Mouse (Mus musculus): ENCODE measurements at regions not wholly inside any gene's neighbourhood (a gene's known extent, or its start where the extent isn't known, plus 50 kb on each side); places are given as distances from the start of the nearest gene placed in this dataset.

DNA sequence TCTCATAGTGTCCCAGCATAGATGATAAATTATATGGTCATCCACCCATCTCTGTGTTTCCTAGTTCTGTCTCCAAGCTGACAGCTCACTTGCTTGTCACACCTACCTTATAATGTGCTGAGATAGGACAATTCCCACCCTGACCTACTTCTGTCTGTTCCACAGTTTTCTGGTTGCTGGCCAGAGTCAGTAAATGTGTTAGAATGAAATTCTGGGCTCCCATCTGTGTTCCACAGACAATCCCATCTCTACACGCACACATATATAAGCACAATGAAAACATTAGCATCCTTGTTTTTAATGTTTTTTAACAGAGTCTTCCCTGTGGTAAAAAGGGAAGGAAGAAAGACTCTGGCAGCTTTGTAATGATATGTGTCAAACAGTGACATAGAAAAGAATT is 165.5 kb upstream of the Plxna2 start:
- no peaks in the 10 kb centered on the region; the same call in 1 of the 2 replicates for H3K4me1 ChIP-seq (ENCODE audit: control insufficient read depth, insufficient read depth, low read length)
- no peak for TF ChIP-seq POLR2A (IDR thresholded peaks at IDR 0.05; ENCODE audit: extremely low read depth, insufficient read depth, low read length)
- TF ChIP-seq CTCF (IDR thresholded peaks at IDR 0.05; ENCODE audit: extremely low read depth, insufficient read depth, low read length): no peak
- no peak overlapping the region for H3K4me3 ChIP-seq (ENCODE audit: insufficient read depth, low read length)
- no peak overlapping the region for H3K27ac ChIP-seq (ENCODE audit: insufficient read depth, low read length)

DNA sequence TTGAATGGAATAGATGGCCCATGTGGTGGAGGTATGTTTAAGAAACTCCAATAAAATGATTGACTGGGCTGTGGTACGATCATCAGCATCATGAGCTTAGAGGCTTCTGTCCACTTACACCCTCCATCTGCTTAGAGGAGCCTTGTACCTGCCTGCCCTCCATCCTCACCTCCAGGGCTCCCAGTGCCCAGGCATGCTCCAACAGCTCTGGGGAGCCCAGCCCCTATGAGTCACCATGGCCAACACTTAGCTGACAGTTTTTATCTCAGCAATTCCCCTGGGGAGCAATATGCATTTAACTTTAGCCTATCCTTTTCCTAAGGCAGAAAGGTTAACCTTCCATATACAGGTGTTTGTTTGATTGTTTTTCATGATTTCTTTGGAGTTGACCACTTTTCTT is 174.3 kb upstream of the Plxna2 start:
- Histone ChIP-seq H3K4me3 (ENCODE audit: insufficient read depth, low read length) (no peak overlapping the region), H3K4me1 (ENCODE audit: control insufficient read depth, insufficient read depth, low read length) (no peaks in the 10 kb centered on the region), H3K27ac (ENCODE audit: insufficient read depth, low read length) (no peak overlapping the region)
- TF ChIP-seq CTCF (IDR thresholded peaks at IDR 0.05; ENCODE audit: extremely low read depth, insufficient read depth, low read length) (no peak), POLR2A (IDR thresholded peaks at IDR 0.05; ENCODE audit: extremely low read depth, insufficient read depth, low read length) (no peak)

DNA sequence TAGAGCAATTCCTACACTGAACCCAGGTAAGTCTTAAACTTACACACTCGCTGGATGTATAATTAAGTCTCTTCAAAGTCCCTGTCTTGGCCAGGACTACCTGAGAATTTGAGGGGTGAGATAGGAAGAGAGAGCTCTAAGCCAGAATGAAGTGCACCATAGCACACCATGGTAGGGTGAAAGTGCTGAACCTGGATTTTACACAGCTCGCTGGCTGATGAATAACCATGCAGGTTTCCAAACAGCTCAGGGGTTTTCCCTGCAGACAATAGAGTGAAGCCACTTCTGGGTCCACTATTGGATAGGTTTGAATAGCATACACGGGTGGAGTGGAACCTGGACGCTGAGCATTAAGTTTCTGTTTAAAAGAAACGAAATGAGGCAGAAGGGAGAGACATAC is 180.7 kb upstream of the Plxna2 start:
- no peak overlapping the region for H3K27ac ChIP-seq (ENCODE audit: insufficient read depth, low read length)
- TF ChIP-seq CTCF (IDR thresholded peaks at IDR 0.05; ENCODE audit: extremely low read depth, insufficient read depth, low read length) (no peak), POLR2A (IDR thresholded peaks at IDR 0.05; ENCODE audit: extremely low read depth, insufficient read depth, low read length) (no peak)

DNA sequence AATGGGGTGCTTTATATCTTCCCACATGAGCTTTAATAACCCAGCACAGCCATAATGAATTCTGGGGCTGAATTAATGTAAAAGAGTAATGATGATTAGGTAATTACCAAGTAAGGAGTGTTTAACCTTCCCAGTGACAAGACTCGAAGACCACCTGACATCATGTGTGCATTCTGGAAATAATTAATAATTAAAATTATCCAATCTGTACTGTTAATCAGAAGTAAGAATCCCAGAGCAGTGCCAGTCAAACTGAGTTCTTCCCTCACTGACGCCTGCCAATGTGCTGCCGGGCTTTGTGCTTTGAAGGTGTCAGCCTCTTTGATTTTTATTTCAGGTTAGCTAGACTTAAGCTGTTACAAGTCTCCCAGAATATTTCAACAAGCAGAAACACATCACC is 183.0 kb upstream of the Plxna2 start:
- Histone ChIP-seq H3K4me1 (ENCODE audit: control insufficient read depth, insufficient read depth, low read length) (no peaks in the 10 kb centered on the region), H3K4me3 (ENCODE audit: insufficient read depth, low read length) (no peak overlapping the region)
- TF ChIP-seq CTCF (IDR thresholded peaks at IDR 0.05; ENCODE audit: extremely low read depth, insufficient read depth, low read length) (no peak), POLR2A (IDR thresholded peaks at IDR 0.05; ENCODE audit: extremely low read depth, insufficient read depth, low read length) (no peak)

More for the DNA sequence above, 180.7 kb upstream of the Plxna2 start:
- Histone ChIP-seq H3K4me1 (ENCODE audit: control insufficient read depth, insufficient read depth, low read length) (no peaks in the 10 kb centered on the region), H3K4me3 (ENCODE audit: insufficient read depth, low read length) (no peak overlapping the region)

DNA sequence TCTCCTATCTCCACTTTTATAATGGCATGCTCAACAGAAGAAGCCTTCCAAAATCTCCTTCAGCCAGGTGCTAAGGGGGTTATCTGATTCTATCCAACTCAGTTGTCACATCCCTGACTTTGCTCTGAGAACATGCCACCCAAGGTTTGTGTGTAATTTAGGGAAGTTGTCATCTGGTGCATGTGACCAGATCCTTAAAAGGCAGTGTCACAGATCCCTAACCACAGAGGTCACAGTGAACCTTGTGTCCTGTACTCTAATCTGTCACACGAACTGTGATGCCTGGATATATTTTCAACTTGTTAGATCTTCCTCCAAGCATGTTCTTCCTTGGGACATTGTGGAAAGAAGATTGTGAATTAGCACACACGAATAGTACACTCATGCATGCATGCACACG is 189.4 kb upstream of the Plxna2 start:
- H3K4me3 ChIP-seq (ENCODE audit: insufficient read depth, low read length): no peak overlapping the region
- no peak for TF ChIP-seq POLR2A (IDR thresholded peaks at IDR 0.05; ENCODE audit: extremely low read depth, insufficient read depth, low read length)
- TF ChIP-seq CTCF (IDR thresholded peaks at IDR 0.05; ENCODE audit: extremely low read depth, insufficient read depth, low read length): no peak
- no peak overlapping the region for H3K27ac ChIP-seq (ENCODE audit: insufficient read depth, low read length)
- H3K4me1 ChIP-seq (ENCODE audit: control insufficient read depth, insufficient read depth, low read length): no peaks in the 10 kb centered on the region

More for the DNA sequence above, 183.0 kb upstream of the Plxna2 start:
- H3K27ac ChIP-seq (ENCODE audit: insufficient read depth, low read length): no peak overlapping the region

DNA sequence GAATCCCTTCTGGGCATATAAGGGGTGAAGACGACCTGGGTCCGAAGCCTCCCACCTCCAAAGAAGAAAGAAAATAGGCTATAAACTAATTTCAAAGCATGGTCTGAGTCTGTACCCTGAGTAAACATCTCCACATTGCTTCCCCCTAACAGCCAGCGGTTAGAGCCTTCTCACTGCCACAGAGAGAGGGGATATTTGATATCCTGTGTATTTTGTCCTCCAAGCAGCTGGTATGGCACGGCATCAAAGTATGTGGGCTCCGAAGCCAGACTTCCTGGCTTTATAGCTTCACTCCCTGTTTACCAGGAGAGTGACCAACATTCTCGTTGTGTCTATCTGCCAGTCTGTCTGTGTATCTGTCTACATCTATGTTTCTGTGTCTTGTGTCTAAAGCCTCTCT is 191.7 kb upstream of the Plxna2 start:
- no peak for TF ChIP-seq CTCF (IDR thresholded peaks at IDR 0.05; ENCODE audit: extremely low read depth, insufficient read depth, low read length)
- no peak for TF ChIP-seq POLR2A (IDR thresholded peaks at IDR 0.05; ENCODE audit: extremely low read depth, insufficient read depth, low read length)
- Histone ChIP-seq H3K4me1 (ENCODE audit: control insufficient read depth, insufficient read depth, low read length) (no peaks in the 10 kb centered on the region), H3K27ac (ENCODE audit: insufficient read depth, low read length) (no peak overlapping the region), H3K4me3 (ENCODE audit: insufficient read depth, low read length) (no peak overlapping the region)

DNA sequence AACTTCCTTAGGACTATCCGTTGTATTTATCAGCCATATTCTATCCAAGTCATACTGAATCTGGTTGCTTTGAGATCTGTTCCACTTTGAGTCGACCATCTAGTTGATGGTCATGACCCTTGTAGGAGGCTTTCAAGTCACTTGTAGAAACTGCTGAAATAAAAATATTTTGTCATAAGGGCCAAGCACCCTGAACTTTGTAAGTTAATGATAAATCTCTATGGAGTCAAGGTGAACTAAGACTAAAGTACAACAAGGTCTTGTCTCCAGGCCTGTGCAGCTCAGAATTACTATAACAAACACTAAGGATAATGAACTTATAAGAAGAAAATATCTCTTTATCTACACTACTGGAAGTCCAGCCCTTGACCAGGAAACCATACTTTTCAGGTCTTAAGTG is 193.8 kb upstream of the Plxna2 start:
- Histone ChIP-seq H3K4me1 (ENCODE audit: control insufficient read depth, insufficient read depth, low read length) (no peaks in the 10 kb centered on the region), H3K27ac (ENCODE audit: insufficient read depth, low read length) (no peak overlapping the region), H3K4me3 (ENCODE audit: insufficient read depth, low read length) (no peak overlapping the region)
- TF ChIP-seq POLR2A (IDR thresholded peaks at IDR 0.05; ENCODE audit: extremely low read depth, insufficient read depth, low read length) (no peak), CTCF (IDR thresholded peaks at IDR 0.05; ENCODE audit: extremely low read depth, insufficient read depth, low read length) (no peak)

DNA sequence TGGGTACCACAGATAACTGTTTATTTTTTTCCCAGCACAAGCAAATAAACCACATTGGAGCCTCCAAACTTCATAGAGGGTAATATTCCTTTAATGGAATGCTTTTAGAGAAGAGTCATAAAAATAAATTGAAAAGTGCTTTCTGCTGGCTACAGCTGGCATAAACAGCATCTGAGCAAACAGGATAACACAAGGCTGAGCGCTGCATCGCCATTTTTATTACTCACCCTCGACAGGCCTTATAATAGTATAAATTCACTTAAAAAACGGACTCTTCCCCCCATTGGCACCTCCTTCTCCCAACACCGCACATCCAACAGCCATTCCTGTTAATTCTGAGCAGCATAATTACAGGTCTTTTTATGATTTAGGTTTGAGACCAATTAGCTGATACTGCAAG is 205.8 kb upstream of the Plxna2 start:
- no peak overlapping the region for H3K4me3 ChIP-seq (ENCODE audit: insufficient read depth, low read length)
- H3K27ac ChIP-seq (ENCODE audit: insufficient read depth, low read length): no peak overlapping the region
- TF ChIP-seq CTCF (IDR thresholded peaks at IDR 0.05; ENCODE audit: extremely low read depth, insufficient read depth, low read length): no peak
- TF ChIP-seq POLR2A (IDR thresholded peaks at IDR 0.05; ENCODE audit: extremely low read depth, insufficient read depth, low read length): no peak
- no peaks in the 10 kb centered on the region for H3K4me1 ChIP-seq (ENCODE audit: control insufficient read depth, insufficient read depth, low read length)

DNA sequence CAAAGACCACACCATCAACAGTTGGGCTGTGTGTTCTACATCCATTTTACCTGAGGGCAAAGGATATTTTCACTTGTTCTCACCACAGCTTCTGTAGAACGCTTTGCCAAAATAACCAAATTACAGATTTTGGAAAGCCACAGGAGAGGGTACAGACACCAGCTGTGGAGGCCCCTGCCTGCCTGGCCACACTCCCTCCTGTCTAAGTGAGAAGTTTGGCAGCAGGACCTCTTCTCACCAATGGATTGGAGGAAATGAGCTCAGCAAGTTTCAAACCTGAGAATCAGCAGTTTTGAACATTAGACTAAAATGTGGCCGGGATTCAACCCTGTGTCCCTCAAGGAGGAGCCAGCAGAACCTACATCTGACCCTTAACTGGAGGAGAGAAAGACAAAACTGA is 206.2 kb upstream of the Plxna2 start:
- Histone ChIP-seq H3K27ac (ENCODE audit: insufficient read depth, low read length) (no peak overlapping the region), H3K4me3 (ENCODE audit: insufficient read depth, low read length) (no peak overlapping the region), H3K4me1 (ENCODE audit: control insufficient read depth, insufficient read depth, low read length) (no peaks in the 10 kb centered on the region)
- TF ChIP-seq CTCF (IDR thresholded peaks at IDR 0.05; ENCODE audit: extremely low read depth, insufficient read depth, low read length) (no peak), POLR2A (IDR thresholded peaks at IDR 0.05; ENCODE audit: extremely low read depth, insufficient read depth, low read length) (no peak)

DNA sequence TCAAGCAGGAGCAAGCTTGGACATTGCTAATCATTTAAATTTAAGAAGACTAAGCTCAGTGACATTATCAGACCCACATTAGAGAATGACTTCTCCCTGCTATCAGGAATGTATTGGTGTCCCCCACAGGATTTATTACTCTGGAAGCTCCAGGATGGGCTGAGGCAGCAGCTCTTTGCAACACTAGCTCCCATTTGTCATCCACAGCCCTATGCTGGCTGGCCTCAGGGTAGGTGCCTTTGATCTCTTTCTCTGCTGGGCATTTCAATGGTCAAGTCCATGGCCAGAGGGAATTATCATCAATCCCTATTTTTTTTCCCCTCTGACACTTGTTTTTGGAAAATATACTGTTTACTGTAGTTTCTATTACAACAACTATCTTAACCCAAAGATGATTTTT is 218.7 kb upstream of the Plxna2 start:
- no peak for TF ChIP-seq CTCF (IDR thresholded peaks at IDR 0.05; ENCODE audit: extremely low read depth, insufficient read depth, low read length)
- TF ChIP-seq POLR2A (IDR thresholded peaks at IDR 0.05; ENCODE audit: extremely low read depth, insufficient read depth, low read length): no peak
- no peak overlapping the region for H3K4me3 ChIP-seq (ENCODE audit: insufficient read depth, low read length)
- H3K27ac ChIP-seq (ENCODE audit: insufficient read depth, low read length): no peak overlapping the region
- H3K4me1 ChIP-seq (ENCODE audit: control insufficient read depth, insufficient read depth, low read length): no peaks in the 10 kb centered on the region

Measured in cortical plate, adult 2 months (tissue).